Mouse (Mus musculus) embryonic fibroblast, embryonic 13.5 days (primary cell): Measurements from ENCODE around the gene Id3.

Experiments
- CTCF ChIP-seq: IDR thresholded peaks from 2 replicates; pipeline ENCODE4 v1.5.1; 2011; ENCODE audit warnings: mild to moderate bottlenecking, control low read depth, low read length, moderate library complexity, borderline replicate concordance; ENCODE audit not compliant: insufficient read depth
- POLR2A ChIP-seq: IDR thresholded peaks from 2 replicates; pipeline ENCODE4 v1.6.1; 2011; ENCODE audit warnings: low read depth, mild to moderate bottlenecking, control low read depth, low read length, moderate library complexity

GRCm38 (mm10) chr4:136121158-136121557 lies 22.1 kb upstream of the Id3 start:
- TF ChIP-seq POLR2A (no peak), CTCF (no peak)
